Mouse (Mus musculus) telencephalon, adult 2 months (tissue): ENCODE results near the gene Mylk3.

Experiments used
- DNase-seq: peaks from one replicate; pipeline ENCODE4 v3.0.0-alpha.2; 2011; ENCODE audit warnings: low read depth, low spot score

Mylk3 gene

DNA sequence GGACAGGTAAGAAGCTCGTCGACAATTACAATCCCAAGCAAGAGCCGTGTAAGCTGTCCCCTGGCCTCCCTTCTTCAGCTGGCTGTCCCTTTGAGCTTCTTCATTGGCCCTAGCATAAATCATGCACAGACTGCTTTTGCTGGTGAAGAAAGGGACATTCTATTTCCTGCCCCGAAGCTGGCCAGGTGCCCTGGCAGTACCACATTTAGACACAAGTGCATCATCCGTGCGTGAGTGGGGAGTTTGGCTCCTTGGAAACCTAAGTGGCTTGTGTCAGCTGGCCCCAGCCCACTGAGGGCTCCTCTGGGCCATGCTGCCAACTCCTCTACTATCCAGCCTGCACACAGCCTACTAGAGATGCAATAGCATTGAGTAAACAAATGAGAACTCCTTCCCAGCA, at the start of gene Mylk3:
TSS of gene Mylk3 (minus strand) at position 141 of the 400 bp plus-strand sequence.
- no peak for DNase-seq

DNA sequence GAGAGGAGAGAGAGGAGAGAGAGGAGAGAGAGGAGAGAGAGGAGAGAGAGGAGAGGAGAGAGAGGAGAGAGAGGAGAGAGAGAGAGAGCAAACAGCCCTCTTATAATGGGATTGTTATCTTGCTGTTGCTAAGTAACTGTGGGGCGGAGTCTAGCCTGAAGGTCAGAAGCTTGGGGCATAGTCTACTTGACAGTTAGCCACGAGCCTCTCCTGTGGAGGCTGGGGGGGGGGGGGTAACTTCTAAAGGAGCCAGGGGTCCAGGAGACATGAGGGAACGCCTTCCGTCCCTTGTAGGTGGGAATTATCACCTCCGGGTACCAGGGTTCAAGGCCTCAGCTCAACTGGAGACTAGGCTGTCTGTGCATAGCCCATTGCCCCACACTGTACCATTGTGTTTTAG, 49.6 kb upstream of the Mylk3 start:
- no peak for DNase-seq

DNA sequence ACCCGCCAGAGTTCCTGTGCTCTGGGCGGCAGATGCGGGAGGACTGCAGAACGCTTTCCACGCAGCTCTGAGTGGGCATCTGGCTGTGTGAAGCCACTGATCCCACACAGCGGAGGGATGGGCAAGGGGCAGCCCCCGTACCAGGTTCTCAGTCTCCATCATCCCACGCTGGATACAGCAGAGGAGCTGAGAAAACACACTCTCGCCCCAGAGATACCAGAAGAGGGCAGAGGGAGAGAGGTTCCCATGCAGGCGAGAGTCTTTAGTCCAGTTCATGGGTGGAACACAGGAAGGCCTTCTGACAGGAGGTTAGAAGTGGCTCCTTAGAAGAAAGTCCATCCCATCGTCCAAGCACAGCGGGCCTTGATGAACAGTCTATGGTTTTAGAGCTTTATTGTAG, 48.7 kb upstream of the Mylk3 start:
- no peak for DNase-seq

DNA sequence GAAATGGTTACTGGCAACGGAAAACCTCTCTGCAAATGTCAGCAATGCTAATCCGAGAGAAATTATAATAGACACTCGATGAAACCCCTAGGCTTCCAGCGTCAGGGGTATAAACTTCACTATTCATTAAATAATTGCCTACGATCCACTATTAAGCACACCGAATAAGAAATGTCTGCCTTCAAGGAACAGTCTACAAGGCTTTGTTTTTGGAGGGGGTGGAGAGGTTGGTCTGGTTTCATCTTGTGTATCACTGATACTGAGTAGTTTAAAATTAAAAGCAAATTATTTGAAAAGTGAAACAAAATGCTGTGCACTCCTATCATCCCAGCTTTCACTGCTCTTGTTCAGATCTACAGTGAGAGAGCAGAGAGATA, 46.9 kb upstream of the Mylk3 start:
- DNase-seq: no peak

DNA sequence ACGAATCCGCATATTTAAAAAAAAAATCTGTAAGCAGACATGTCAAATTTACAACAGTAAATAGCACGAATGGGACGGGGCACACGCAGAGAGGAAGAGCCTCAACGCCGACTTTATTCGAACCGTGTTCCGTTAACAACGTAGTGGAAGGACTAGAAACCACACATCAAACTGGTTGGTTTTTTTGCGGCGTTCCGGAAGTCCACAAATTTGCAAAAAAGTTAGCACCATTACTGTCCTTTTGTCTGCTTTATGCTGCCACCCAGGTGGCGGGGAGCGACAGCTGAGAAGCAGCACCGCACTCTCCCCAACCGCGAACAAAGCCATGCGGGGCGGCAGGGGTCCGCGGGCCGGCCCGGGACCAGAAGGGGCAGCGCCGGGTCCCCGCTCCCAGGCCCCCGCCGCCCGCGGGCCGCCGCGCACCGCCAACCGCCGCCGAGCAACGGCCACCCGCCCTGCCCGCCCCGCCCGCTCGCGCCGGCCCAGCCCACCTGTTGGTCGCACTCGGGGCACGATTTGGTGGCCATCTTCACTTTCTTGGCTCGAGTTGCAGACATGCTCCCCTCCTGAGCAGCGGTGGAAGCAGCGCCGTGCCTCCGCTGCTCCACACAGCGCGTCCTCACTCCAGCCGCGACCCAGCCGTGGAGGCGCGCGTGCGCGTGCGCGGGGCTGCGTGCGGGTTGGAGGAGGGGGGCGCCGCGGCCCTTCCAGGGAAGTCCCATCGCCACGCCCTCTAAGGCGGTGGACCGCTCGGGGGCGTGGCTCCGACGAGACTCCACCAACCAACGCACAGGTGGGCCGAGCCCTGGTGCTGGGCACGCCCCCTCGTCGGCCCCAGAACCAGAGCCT, 46.2 kb upstream of the Mylk3 start, which contains the start of gene 4921524J17Rik:
TSS of gene 4921524J17Rik (minus strand) at position 666 of the 849 bp plus-strand sequence.
- DNase-seq: peak; percentile 95

DNA sequence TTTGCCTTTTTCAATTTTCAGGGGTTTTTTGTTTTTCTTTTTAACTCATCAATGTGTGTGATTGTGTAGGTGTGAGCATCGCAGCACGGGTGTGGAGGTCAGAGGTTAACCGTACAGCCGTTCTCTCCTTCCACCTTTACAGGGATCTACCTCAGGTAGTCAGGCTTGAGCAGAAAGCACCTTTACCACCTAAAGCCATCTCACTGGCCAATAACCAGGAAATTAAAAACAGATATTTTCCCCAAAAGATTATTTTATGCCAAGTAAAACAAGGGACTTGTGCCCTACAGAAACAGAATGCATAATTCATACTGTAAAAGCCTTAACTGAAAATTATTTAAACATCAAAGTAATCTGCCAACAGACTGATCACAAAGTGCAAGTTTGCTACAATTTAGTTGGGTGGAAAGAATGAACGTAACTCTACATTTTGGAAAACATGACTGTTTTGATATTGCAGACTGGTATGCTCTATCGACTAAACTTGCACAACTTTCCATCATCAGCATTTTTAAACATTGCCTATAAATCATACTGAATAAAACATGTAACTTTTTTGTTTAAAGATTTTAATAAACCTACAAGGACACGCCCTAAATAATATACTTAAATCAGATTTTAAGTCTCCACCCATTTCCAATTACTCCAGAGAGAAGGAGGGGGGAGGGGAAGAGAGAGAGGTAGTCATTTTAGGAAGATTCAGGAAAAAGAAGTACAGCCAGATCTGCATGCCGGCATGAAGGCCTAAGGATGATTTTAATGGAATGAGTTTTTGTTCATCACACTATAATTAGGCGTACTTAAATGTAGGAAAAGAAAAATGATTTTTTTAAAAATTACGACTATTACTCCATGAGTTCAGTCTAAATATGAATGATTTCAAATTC, 45.4 kb upstream of the Mylk3 start:
- DNase-seq: no peak

DNA sequence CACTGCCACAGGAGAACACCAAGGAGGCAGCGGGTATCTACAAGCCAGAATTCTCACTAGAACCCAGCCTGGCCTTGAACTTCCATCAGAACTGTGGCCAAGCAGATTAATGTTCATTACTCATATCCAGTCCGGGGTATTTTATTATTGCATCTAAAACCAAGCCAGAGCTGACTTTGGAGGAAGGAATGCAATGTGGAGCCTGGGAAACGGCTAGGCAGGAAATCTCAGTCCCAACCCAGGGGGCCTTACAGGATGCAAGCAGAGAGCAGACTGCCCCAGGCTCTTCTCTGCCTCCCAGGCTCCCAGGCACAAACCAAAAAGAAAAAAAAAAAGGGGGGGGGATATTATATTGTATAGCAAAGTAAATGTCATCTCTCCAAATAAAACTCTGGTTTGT, 44.7 kb upstream of the Mylk3 start:
- DNase-seq: no peak

DNA sequence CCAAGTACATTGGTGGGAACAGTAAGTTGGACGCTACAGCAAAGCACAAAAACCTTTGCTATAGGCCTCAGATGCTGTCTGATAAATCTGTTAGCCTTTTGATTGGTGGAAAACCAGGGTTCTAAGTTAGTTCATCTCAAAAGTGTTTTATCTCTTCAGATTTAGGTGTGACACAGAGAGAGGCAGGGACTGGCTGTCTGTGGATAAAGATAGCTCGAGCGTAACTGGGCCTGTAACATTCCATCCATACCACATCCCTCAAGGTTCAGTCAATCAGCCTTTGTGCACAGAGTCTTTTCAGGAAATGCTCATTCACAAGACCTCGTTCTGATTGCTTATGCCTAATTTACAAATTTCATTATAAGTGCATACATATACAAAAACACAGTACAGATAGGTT, 43.1 kb upstream of the Mylk3 start:
- no peak for DNase-seq

DNA sequence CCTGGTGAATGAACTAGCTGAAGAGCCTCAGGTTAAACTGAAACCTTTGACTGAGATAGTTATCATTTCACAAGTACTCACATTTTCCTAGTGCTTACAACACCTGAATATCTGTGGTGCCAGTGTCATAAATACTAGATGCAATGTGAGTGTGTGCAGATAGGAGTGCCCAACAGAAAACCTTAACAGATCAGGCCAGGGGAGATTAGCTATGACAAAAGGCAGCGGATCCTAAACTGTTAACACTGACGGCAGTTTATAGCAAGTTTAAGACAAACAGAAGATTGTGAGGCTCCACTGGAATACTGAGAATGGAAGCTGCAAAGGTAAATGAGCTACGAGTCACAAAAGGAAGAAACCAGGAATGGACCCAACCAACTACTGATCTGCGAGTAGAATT, 40.9 kb upstream of the Mylk3 start:
- DNase-seq: no peak

DNA sequence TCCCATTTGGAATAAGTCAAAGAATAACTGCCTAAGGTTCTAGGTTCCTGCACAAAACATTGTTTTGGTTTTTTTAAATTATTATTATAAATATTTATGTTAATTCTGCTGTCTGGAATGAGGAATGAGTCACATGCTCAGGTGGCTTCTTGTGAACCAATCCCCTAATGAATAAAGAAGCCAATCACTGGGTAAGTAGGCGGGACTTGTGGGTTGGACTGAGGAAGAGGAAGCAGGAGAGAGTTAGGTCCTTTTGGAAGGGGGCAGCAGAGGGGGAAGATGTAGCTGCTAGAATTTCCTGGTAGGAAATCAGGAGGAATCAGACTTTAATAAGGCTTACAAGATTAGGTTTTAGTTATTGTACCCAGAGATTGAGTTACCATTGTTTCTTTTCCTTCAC, 35.2 kb upstream of the Mylk3 start:
- no peak for DNase-seq

DNA sequence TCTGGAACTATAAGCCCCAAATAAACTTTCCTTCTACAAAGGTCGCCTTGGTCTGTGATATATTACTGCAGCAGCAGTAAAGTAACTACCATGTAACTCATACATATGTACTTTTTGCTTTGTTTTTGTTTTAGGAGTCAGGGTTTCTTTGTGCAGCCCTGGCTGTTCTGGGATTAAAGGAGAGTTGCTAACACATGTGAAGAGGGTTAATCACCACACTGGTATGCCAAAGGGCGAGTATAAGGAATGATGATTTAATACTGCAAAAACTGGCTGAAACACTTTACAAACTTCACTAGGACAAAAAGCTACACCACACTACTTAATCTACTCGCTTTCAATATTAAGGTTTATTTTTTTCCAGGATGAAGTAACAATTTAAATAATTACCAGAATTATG, 22.4 kb upstream of the Mylk3 start:
- no peak for DNase-seq

DNA sequence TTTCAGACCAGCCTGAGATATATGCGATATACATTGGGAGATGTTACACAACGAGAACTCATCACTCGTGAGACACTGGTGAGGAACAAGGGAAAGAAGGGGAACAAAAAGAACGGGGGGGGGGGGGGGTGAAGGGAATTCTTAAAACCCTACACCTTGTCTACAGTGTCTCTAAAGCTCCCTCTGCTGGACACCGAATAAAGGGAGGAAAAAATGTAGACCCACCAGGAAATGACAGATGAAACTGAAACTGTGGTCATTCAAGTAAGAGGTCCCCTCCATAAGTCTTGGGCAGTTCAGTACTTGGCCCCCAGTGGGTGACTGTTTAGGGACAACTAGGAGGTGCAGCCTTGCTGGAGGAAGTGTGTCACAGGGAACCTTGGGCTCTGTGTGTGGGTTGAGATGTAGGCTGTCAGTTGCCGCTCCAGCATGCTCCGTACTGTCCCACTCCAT, 21.9 kb upstream of the Mylk3 start:
- no peak for DNase-seq

DNA sequence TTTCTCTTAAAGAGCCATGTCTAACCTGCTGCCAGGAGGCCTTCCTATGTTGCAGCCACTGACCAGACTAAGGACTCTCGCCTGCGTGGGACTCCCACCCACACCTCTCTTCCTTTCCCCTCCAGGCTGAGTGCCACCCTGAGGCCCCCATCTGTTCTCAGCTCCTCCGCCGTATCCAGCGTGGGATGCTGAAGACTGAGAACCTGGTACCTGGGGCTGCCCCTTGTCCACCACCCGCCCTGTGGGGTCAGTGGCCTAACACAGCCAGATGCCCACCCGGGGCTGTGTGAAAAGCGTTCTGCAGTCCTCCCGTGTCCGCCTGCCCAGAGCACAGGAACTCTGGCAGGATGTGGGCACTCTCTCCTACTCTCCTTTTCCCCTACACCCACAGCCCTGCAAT, 19.8 kb upstream of the Mylk3 start:
- no peak for DNase-seq

DNA sequence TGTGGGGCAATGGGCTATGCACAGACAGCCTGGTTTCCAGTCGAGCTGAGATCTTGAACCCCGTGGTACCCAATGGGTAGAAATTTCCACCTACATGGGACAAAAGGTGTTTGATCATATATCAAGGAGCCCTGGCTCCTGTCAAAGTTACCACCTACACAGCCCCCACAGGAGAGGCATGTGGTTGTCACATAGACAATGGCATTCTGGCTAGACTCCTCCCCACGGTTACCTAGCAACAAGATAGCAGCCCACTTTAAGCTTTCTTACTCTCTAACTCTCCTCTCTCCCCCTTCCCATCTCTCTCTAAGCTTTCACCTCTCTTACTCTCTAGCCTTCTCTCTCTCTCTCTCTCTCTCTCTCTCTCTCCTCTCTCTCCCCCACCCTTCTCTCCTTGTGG, 19.3 kb upstream of the Mylk3 start:
- no peak for DNase-seq

DNA sequence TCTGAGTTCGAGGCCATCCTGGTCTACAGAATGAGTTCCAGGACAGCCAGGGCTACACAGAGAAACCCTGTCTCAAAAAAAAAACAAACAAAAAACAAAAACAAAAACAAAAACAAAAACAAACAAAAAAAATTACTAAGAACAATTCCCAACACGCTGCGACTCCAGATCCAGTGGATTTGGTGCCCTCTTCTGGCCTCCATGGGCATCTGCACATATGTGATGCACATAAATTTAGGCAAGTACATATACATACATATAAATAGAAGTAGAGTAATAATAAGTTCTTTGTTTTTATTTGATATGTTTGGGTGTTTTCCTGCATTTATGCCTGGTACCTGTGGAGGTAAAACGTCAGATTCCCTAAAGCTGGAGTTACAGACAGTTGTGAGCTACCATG, 12.4 kb upstream of the Mylk3 start:
- no peak for DNase-seq

DNA sequence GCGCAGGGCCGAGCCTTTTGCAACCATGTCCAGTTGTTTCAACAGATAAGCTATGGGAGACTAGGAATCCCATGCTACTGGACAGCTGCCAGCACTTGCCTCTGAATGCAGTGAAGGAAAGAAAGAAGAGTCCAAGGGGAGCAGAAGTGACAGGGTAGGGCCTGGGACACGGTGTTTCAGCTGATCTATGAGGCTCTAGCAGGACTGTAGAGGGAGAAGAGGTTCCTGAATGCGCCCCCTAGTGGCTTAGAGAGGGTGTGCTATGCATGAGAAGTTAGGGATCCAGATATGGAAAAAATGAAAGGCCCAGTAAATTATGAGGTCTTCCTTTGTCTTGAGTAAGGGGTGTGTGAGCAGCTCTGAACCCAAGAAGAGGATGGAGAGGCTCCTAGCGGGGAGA, 11.4 kb upstream of the Mylk3 start:
- DNase-seq: no peak

DNA sequence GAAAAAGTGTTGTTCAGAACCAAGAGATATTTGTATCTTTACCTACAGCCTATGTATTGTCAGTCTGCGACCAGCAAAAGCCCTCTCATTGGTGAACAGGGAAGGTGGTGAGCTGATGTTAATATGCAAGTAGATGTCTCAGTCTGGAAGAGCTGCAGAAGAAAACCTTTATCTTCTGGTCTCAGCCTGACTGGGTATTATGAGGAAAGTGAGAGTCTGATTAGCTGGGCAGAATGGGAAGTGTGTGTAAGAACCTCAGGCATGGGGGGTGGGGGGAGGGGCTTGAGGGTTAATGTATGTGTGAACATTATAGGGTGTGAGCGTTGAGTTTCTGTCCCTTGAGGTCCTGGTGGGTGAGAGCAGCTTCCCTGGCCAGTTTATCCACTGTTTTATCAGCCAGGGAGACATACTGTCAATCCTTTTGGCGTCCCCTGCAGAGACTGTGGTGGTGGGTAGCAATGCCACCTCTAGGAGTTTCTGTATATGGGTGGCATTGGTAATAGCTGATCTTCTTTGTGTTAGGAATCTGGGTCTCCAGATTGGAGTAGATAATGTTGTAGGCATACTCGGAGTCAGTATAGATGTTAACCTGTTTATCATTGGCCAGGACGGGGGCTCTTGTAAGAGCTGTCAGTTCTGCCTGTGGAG, 10.4 kb upstream of the Mylk3 start:
- no peak for DNase-seq

DNA sequence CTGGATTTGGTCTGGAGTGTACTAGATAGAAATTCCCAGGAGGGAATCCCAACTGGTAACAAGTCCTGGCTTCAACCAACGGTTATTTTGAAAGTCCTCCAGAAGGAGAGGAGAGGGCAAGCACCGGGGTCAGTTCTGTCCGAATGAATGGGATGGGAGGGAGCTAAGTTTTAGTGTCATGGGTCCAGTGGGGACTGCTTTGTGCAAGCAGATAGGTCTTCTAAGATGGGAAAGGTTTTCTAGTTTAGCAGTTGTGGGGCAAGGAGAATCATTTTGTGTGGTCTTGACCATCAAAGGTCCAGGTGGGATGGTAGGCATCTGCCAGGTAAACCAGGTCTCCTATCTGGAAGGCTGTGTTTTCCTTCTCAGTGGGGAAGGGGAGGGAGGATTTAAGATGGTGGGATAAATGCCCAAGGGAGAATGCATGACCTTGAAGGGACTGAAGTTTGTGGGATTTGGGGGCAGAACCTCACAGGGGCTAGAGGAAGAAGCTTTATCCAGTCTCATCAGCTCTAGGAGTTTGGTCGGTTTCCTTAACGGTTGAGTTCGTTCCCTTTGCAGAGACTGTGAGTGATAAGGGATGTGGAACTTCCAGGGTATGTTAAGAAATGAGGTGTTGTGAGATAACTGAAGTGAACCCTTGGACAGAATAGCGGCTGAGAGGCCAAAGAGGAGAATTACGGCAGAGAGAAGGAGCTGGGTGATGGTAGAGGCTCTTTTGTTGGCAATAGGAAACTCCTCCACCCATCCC, 9.7 kb upstream of the Mylk3 start:
- no peak for DNase-seq

DNA sequence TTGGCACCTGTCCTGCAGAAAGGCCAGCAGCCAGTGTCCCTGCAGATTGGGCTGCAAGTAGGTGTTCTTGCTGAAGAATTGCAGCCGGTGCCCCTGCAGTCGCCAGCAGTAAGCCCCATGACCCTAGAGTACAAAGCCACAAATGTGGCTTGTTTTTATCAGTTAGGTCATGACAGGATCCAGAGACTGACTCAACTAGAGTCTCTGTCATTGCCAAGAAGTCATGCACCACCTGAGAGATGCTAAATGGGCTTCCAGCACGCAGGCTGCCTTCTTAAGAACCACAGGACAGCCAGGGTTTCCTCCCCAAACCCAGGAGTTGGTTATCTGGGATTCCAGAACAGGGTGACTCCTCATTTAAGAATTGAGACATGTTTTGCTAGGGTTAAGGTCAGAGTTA, 8.9 kb upstream of the Mylk3 start:
- no peak for DNase-seq

DNA sequence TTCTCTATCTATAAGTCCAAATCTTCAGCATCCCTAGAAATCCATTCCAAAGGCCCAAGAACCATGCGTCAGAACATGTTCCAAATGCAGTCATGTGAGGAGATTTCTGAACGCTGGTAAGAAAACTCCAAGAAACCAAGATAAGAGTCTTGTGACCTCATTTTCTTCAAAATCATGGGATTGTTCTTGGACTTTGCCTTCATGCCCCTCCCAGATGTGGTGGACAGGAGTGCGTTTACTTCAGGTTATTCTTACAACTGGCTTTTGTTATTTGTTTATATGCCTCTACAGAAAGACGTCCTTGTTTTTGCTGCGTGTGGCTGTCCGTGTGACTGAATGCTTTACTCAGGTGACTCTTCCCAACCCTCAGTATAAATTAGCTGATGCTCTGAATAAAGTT, 7.1 kb upstream of the Mylk3 start:
- no peak for DNase-seq

DNA sequence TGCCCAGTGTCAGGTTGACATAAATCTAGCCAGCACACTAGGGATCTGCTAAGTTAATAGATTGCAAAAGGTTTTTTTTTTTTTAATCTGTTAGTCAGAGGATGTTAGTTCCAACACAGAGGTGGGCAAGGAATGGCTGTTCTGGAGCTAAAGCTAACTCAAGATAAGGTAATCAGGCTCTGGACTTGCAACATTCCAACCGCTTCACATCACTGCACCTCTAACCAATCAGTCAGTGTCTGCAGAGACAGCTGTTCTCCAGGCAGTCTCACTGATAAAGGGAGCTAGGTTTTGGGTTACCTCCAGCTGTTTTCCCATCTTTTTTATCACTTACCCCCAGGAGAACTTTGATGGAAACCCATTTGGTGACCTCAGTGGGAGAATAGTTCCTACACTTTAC, 5.3 kb upstream of the Mylk3 start:
- no peak for DNase-seq

DNA sequence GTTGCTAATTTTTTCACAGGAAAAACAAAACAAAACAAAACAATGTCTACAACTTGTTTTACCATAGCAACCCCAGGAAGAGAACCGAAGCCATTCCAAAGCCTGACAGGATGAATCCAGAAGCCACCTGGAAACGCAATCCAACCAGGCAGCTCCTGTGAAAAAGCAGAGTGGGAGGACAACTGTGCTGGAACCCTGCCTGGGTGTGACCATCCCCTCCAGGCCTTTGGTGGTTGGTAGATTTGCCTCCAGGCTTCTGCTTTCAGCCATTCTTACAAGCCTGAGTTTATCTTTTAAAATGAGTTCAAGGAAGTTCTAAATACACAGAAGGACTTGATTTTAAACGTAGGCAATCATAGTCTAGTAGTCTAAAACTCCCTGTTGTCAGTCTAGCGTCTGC, 4.2 kb downstream of the Mylk3 start:
- no peak for DNase-seq
